Mouse (Mus musculus) midbrain, postnatal 0 days (tissue): ENCODE measurements around the gene B3gnt3. TPM values are rescaled to one million over a fixed set of nuclear protein-coding genes. Genes with fewer than 3 reads are reported as not detected.

ENCODE experiments used
- ATAC-seq: fragments of 200-750 bp; cut with Nextera tagmentation; 2 replicates; pipeline ENCODE4 v1.8.0; 2017; ENCODE audit warnings: moderate number of reproducible peaks, mild to moderate bottlenecking, moderate TSS enrichment, moderate library complexity; ENCODE audit not compliant: low FRiP score
- DNase-seq: peaks from one replicate; pipeline ENCODE4 v3.0.0-alpha.2; 2015; ENCODE audit warnings: low spot score
- H3K27ac ChIP-seq: fragments of 300-500 bp; sonication (generic); 2 replicates; pipeline ENCODE4 v1.5.1; 2014; ENCODE audit warnings: low read depth, mild to moderate bottlenecking, low read length, mixed read lengths
- H3K27me3 ChIP-seq: fragments of 300-500 bp; sonication (generic); 2 replicates; pipeline ENCODE4 v1.6.1; 2014; ENCODE audit warnings: low read length, control low read depth, mixed read lengths; ENCODE audit not compliant: insufficient read depth
- H3K36me3 ChIP-seq: fragments of 300-500 bp; sonication (generic); 2 replicates; pipeline ENCODE4 v1.6.1; 2014; ENCODE audit warnings: low read length, control low read depth, mixed read lengths; ENCODE audit not compliant: insufficient read depth
- H3K4me1 ChIP-seq: fragments of 300-500 bp; sonication (generic); 2 replicates; pipeline ENCODE4 v1.6.1; 2014; ENCODE audit warnings: mild to moderate bottlenecking, control low read depth, antibody characterized with exemption, low read length, mixed read lengths; ENCODE audit not compliant: insufficient read depth
- H3K4me2 ChIP-seq: fragments of 300-500 bp; sonication (generic); 2 replicates; pipeline ENCODE4 v1.6.1; 2014; ENCODE audit warnings: low read depth, mild to moderate bottlenecking, low read length, mixed read lengths; ENCODE audit not compliant: poor library complexity, severe bottlenecking
- H3K4me3 ChIP-seq: fragments of 300-500 bp; sonication (generic); 2 replicates; pipeline ENCODE4 v1.5.1; 2014; ENCODE audit warnings: low read depth, mild to moderate bottlenecking, low read length, moderate library complexity
- H3K9ac ChIP-seq: fragments of 300-500 bp; sonication (generic); replicated peaks from 2 replicates; pipeline ENCODE4 v1.6.1; 2014; ENCODE audit warnings: mild to moderate bottlenecking, low read length, moderate library complexity, mixed read lengths; ENCODE audit not compliant: poor library complexity, severe bottlenecking
- H3K9me3 ChIP-seq: fragments of 300-500 bp; sonication (generic); 2 replicates; pipeline ENCODE4 v1.6.1; 2016; ENCODE audit warnings: low read length, control low read depth
- CTCF ChIP-seq: IDR thresholded peaks from 2 replicates; pipeline ENCODE4 v1.5.1; 2016; ENCODE audit warnings: antibody characterized with exemption, mild to moderate bottlenecking
- WGBS: fragments of 180-500 bp; shearing (Covaris S2); extraction: QIAGEN DNeasy Blood & Tissue Kit; methylation state at CpG from one replicate; pipeline ENCODE4 v1.1.7; 2014; 5-methylcytosine and 5-hydroxymethylcytosine counted together
- polyA plus RNA-seq: library from polyadenylated mRNA; unstranded; fragments of >200 nt; fragmentation: Nextera tagmentation; extraction: Ambion mirVana; gene quantifications from 2 replicates; pipeline ENCODE4 v1.2.1, GENCODE M21; 2015
- total RNA-seq: library from RNA; depleted of rRNA; stranded (reverse); fragments of >200 nt; gene quantifications from 2 replicates; pipeline ENCODE4 v1.2.3, GENCODE M21; 2014; rRNA removed

Gene B3gnt3
- total and polyA plus RNA-seq, 2 experiments from 2014 or later, result 0.31 to 1.6 TPM

- no peak for TF ChIP-seq CTCF
- peaks cover 57% of the 10 kb centered on the region for H3K36me3 ChIP-seq
- WGBS, result 66% methylated on average over 1 of the region's 1 CpGs
These were observed 41.8 kb downstream of the B3gnt3 start for GRCm38 (mm10) chr8:71659751-71660150.

DNA sequence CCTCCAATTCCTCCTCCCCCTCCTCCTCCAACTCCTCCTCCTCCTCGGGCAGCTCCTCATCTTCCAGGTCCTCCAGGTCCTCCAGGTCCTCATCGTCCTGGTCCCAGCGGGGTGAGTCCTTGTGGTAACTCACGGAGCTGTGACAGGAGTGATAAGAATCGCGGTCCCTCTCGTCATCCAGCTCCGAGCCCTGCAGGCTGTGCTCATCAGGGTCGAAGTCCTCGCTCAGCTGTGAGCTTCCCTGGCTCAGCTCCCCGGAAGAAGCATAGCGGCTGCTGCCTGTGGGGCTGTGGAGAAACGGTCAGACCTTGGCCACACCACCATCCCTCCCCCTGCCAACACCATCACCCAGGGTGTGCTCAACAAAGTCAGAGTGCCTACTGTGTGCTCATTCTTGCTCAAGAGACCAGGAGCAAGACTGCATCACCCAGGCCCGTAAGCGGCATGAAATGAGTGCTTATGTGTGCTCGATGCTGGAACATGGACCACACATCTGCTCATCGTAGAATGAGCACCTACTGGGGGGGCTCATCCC is 43.0 kb downstream of the B3gnt3 start:
- H3K4me3 ChIP-seq, result no peak overlapping the region
- H3K9ac ChIP-seq, result no peak overlapping the region
- no peak for DNase-seq
- no peak overlapping the region for H3K4me2 ChIP-seq
- no peak overlapping the region for H3K27ac ChIP-seq
- peaks cover 5% of the 10 kb centered on the region; the same call in 1 of the 2 replicates for H3K27me3 ChIP-seq
- H3K4me1 ChIP-seq, result no peaks in the 10 kb centered on the region
- ATAC-seq, result no peak
- H3K9me3 ChIP-seq, result no peaks in the 10 kb centered on the region
- no peak for TF ChIP-seq CTCF
- peaks cover 50% of the 10 kb centered on the region for H3K36me3 ChIP-seq
- 38% methylated on average over 17 of the region's 17 CpGs for WGBS

More at GRCm38 (mm10) chr8:71659751-71660150, 41.8 kb downstream of the B3gnt3 start:
- H3K9ac ChIP-seq, result no peak overlapping the region
- H3K4me2 ChIP-seq, result no peak overlapping the region
- peaks cover 2% of the 10 kb centered on the region; the same call in 1 of the 2 replicates for H3K27me3 ChIP-seq
- H3K9me3 ChIP-seq, result no peaks in the 10 kb centered on the region
- no peaks in the 10 kb centered on the region for H3K4me1 ChIP-seq
- DNase-seq (peak; percentile 83), ATAC-seq (no peak; the same call in 1 of the 2 replicates)
- H3K4me3 ChIP-seq, result no peak overlapping the region
- no peak overlapping the region for H3K27ac ChIP-seq

- Histone ChIP-seq H3K27me3 (peaks cover 5% of the 10 kb centered on the region; the same call in 1 of the 2 replicates), H3K27ac (no peak overlapping the region), H3K4me3 (no peak overlapping the region), H3K4me2 (no peak overlapping the region), H3K4me1 (no peaks in the 10 kb centered on the region), H3K36me3 (peaks cover 53% of the 10 kb centered on the region), H3K9ac (0 out of 2 replicates have a peak overlapping the region, but pooled peaks have one; percentile 2), H3K9me3 (no peaks in the 10 kb centered on the region)
- TF ChIP-seq CTCF, result no peak
- no peak for DNase-seq
- no peak for ATAC-seq
- 34% methylated on average over 8 of the region's 9 CpGs for WGBS
These were observed 43.8 kb downstream of the B3gnt3 start for GRCm38 (mm10) chr8:71657816-71658215.

GRCm38 (mm10) chr8:71654600-71654999 is 47.0 kb downstream of the B3gnt3 start:
- H3K27me3 ChIP-seq, result peaks cover 5% of the 10 kb centered on the region; the same call in 1 of the 2 replicates
- no peak overlapping the region for H3K4me2 ChIP-seq
- H3K27ac ChIP-seq, result no peak overlapping the region
- ATAC-seq, result peak; percentile 24; the same call in 1 of the 2 replicates
- 7% methylated on average over 24 of the region's 24 CpGs for WGBS
- DNase-seq, result no peak
- peaks cover 61% of the 10 kb centered on the region for H3K36me3 ChIP-seq
- no peak for TF ChIP-seq CTCF
- no peaks in the 10 kb centered on the region for H3K4me1 ChIP-seq
- no peak overlapping the region for H3K4me3 ChIP-seq
- H3K9me3 ChIP-seq, result no peaks in the 10 kb centered on the region
- H3K9ac ChIP-seq, result no peak overlapping the region

DNA sequence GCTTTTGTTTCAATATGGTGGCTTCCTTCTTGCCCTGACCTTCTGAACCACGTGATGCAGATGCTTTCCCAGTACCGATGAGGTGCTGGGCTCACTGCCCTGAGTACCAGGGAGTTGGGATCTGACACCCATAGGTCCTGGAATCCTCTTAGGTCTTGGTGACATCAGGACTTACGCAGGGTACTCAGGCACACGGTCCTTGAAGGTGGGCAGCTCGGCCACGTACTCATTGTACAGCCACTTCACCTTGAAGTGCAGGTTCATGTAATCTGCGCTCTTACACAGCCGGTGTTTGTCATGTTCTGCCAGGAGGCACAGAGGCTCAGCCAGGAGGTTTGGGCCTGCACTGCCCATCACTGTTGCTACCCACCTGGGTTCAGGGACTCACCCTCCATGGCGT is 56.1 kb downstream of the B3gnt3 start:
- peaks cover 69% of the 10 kb centered on the region for H3K36me3 ChIP-seq
- ATAC-seq (no peak), DNase-seq (no peak)
- TF ChIP-seq CTCF, result no peak
- H3K27me3 ChIP-seq, result no peaks in the 10 kb centered on the region
- no peak overlapping the region for H3K4me3 ChIP-seq
- WGBS, result 83% methylated on average over 9 of the region's 9 CpGs
- H3K4me2 ChIP-seq, result no peak overlapping the region
- H3K9ac ChIP-seq, result no peak overlapping the region
- H3K4me1 ChIP-seq, result no peaks in the 10 kb centered on the region
- H3K9me3 ChIP-seq, result no peaks in the 10 kb centered on the region
- H3K27ac ChIP-seq, result no peak overlapping the region

Other genes with a start within 250 kb of the B3gnt3 start
- gene Abhd8, start 238.1 kb downstream of the B3gnt3 start, total RNA-seq, result 289 and 323 TPM in 2 replicates
- 205 and 213 TPM in 2 replicates for gene Abhd8, start 238.1 kb downstream of the B3gnt3 start, polyA plus RNA-seq
- 105 and 119 TPM in 2 replicates for gene Mrpl34, start 236.8 kb downstream of the B3gnt3 start, total RNA-seq
- gene Mrpl34, start 236.8 kb downstream of the B3gnt3 start, polyA plus RNA-seq, result 163 and 165 TPM in 2 replicates
- 187 and 211 TPM in 2 replicates for gene Dda1, start 232.6 kb downstream of the B3gnt3 start, total RNA-seq
- 267 and 269 TPM in 2 replicates for gene Dda1, start 232.6 kb downstream of the B3gnt3 start, polyA plus RNA-seq
- gene Ano8, start 215.8 kb downstream of the B3gnt3 start, total RNA-seq, result 81.6 and 82.2 TPM in 2 replicates
- 5.4 and 5.6 TPM in 2 replicates for gene Ano8, start 215.8 kb downstream of the B3gnt3 start, polyA plus RNA-seq
- 28.0 and 31.5 TPM in 2 replicates for gene Gtpbp3, start 213.7 kb downstream of the B3gnt3 start, total RNA-seq
- 11.4 and 11.5 TPM in 2 replicates for gene Gtpbp3, start 213.7 kb downstream of the B3gnt3 start, polyA plus RNA-seq
- gene Plvap, start 190.0 kb downstream of the B3gnt3 start, total RNA-seq, result 4.8 and 7.6 TPM in 2 replicates
- gene Plvap, start 190.0 kb downstream of the B3gnt3 start, polyA plus RNA-seq, result 9.0 and 10.4 TPM in 2 replicates
- gene Ccdc194, start 176.1 kb downstream of the B3gnt3 start, total RNA-seq, result 0.27 TPM in 1 of 2 replicates, not detected in the other
- not detected in 2 replicates for gene Ccdc194, start 176.1 kb downstream of the B3gnt3 start, polyA plus RNA-seq
- 12.6 and 15.3 TPM in 2 replicates for gene Bst2, start 164.3 kb downstream of the B3gnt3 start, total RNA-seq
- 15.3 and 17.6 TPM in 2 replicates for gene Bst2, start 164.3 kb downstream of the B3gnt3 start, polyA plus RNA-seq
- gene Mvb12a, start 158.9 kb downstream of the B3gnt3 start, total RNA-seq, result 77.4 and 79.2 TPM in 2 replicates
- gene Mvb12a, start 158.9 kb downstream of the B3gnt3 start, polyA plus RNA-seq, result 81.4 and 82.6 TPM in 2 replicates
- gene Tmem221, start 142.9 kb downstream of the B3gnt3 start, total RNA-seq, result 0.11 and 0.14 TPM in 2 replicates
- 0.20 TPM in 1 of 2 replicates, not detected in the other for gene Tmem221, start 142.9 kb downstream of the B3gnt3 start, polyA plus RNA-seq
- 0.55 TPM in 1 of 2 replicates, not detected in the other for gene Nxnl1, start 135.2 kb downstream of the B3gnt3 start, total RNA-seq
- gene Nxnl1, start 135.2 kb downstream of the B3gnt3 start, polyA plus RNA-seq, result 0.05 and 0.12 TPM in 2 replicates
- gene Slc27a1, start 132.9 kb downstream of the B3gnt3 start, total RNA-seq, result 150 and 160 TPM in 2 replicates
- gene Slc27a1, start 132.9 kb downstream of the B3gnt3 start, polyA plus RNA-seq, result 99.7 and 110 TPM in 2 replicates
- 333 and 399 TPM in 2 replicates for gene Pgls, start 109.6 kb downstream of the B3gnt3 start, total RNA-seq
- 293 and 300 TPM in 2 replicates for gene Pgls, start 109.6 kb downstream of the B3gnt3 start, polyA plus RNA-seq
- 5.3 and 5.9 TPM in 2 replicates for gene Fam129c, start 104.1 kb downstream of the B3gnt3 start, total RNA-seq
- gene Fam129c, start 104.1 kb downstream of the B3gnt3 start, polyA plus RNA-seq, result 4.5 and 4.7 TPM in 2 replicates
- gene Colgalt1, start 90.8 kb downstream of the B3gnt3 start, total RNA-seq, result 104 and 106 TPM in 2 replicates
- gene Colgalt1, start 90.8 kb downstream of the B3gnt3 start, polyA plus RNA-seq, result 62.8 TPM in 2 replicates
- 69.0 and 70.8 TPM in 2 replicates for gene Unc13a, start 30.0 kb downstream of the B3gnt3 start, total RNA-seq
- 14.5 and 16.2 TPM in 2 replicates for gene Unc13a, start 30.0 kb downstream of the B3gnt3 start, polyA plus RNA-seq
- 9.0 and 12.3 TPM in 2 replicates for gene Jak3, start 25.5 kb downstream of the B3gnt3 start, total RNA-seq
- gene Jak3, start 25.5 kb downstream of the B3gnt3 start, polyA plus RNA-seq, result 6.4 and 7.1 TPM in 2 replicates
- not detected in 2 replicates for gene Insl3, start 12.6 kb downstream of the B3gnt3 start, total RNA-seq
- gene Insl3, start 12.6 kb downstream of the B3gnt3 start, polyA plus RNA-seq, result 1.2 and 2.1 TPM in 2 replicates
- gene Fcho1, start 23.9 kb upstream of the B3gnt3 start, total RNA-seq, result 109 and 114 TPM in 2 replicates
- 88.4 and 89.5 TPM in 2 replicates for gene Fcho1, start 23.9 kb upstream of the B3gnt3 start, polyA plus RNA-seq
- 9.0 and 12.0 TPM in 2 replicates for gene Zfp709, start 180.2 kb upstream of the B3gnt3 start, total RNA-seq
- gene Zfp709, start 180.2 kb upstream of the B3gnt3 start, polyA plus RNA-seq, result 5.6 and 6.0 TPM in 2 replicates
- 14.6 and 19.6 TPM in 2 replicates for gene Zfp882, start 206.8 kb upstream of the B3gnt3 start, total RNA-seq
- 6.3 and 6.8 TPM in 2 replicates for gene Zfp882, start 206.8 kb upstream of the B3gnt3 start, polyA plus RNA-seq
- gene Zfp617, start 206.8 kb upstream of the B3gnt3 start, total RNA-seq, result 17.6 and 29.1 TPM in 2 replicates
- gene Zfp617, start 206.8 kb upstream of the B3gnt3 start, polyA plus RNA-seq, result 19.9 and 21.5 TPM in 2 replicates
- 18.1 and 28.2 TPM in 2 replicates for gene Zfp961, start 249.2 kb upstream of the B3gnt3 start, total RNA-seq
- 12.5 and 13.4 TPM in 2 replicates for gene Zfp961, start 249.2 kb upstream of the B3gnt3 start, polyA plus RNA-seq